Mouse (Mus musculus): ENCODE data around the gene Clec16a.

The Clec16a gene

GRCm38 (mm10) chr16:10783883-10784792, 239.0 kb downstream of the Clec16a start:
- no peak for DNase-seq (ENCODE audit: low read depth in 1 of 2, low spot score in 2 of 2)

- peak; percentile 70 to 87 for DNase-seq (ENCODE audit: low read depth in 1 of 2, low spot score in 2 of 2)
Measured at GRCm38 (mm10) chr16:10784793-10785370, 239.7 kb downstream of the Clec16a start.

GRCm38 (mm10) chr16:10785371-10786231, 240.5 kb downstream of the Clec16a start, which contains the start of gene Socs1:
Gene Socs1 (minus strand): TSS chr16:10785536.
- peak; percentile 55 to 77 for DNase-seq (ENCODE audit: low read depth in 1 of 2, low spot score in 2 of 2)

DNA sequence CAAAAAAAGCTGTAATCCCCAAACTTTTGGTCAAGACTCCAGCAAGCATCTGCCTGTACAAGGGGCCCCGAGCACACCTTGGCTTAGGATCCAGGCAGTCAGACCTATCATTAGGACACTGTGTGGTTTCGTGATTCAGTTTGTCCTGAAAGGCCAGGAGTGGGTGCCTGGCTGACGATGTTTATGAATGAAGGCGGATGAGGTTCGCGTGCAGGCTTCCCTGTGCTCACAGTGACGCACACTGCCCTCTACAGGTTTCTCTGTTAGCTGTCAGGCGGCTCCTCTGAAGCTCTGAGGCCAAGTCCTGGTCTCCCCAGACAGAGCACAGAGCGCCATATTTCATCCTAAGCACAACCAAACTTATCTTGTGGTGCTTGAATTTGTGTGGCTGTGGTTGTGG, 241.1 kb downstream of the Clec16a start:
- DNase-seq (ENCODE audit: low read depth in 1 of 2, low spot score in 2 of 2): peak; percentile 56 to 71

DNA sequence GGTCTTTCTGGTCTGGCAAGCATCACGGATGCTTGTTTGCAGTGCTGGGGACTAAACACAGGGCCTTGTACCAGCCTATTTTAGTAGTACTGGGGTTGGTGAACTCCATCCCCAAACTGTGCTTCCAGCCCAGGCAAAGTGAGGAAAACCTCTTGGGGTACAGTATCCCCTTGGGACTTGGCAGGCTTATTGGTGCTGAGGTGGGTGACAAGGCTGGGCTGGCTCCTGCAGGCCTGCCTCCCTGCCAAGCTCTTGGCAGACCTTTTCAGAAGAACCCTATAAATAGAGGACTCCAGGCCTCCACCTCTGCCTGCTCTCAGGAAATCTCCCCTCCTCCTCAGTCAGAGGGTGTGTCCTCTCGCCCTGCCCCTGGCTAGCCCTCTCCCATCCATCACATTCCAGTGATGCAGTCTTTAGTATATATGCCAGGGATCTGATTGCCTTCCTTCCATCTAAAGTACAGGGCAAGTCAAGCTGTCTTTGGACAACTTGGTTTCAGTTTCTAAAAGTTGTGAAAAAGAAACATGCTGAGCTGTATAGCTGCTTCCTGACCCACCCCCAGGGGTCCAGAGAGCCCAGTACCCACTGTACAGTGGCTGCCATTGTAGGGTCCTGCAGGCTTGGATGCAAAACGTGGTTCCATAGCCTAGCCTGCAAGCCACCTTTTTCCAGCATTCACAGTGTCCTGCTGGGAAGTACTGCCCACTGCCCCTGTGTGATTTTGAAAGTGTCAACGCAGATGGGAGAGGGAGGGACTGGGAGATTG, 241.8 kb downstream of the Clec16a start:
- DNase-seq (ENCODE audit: low read depth in 1 of 2, low spot score in 2 of 2): no peak

DNA sequence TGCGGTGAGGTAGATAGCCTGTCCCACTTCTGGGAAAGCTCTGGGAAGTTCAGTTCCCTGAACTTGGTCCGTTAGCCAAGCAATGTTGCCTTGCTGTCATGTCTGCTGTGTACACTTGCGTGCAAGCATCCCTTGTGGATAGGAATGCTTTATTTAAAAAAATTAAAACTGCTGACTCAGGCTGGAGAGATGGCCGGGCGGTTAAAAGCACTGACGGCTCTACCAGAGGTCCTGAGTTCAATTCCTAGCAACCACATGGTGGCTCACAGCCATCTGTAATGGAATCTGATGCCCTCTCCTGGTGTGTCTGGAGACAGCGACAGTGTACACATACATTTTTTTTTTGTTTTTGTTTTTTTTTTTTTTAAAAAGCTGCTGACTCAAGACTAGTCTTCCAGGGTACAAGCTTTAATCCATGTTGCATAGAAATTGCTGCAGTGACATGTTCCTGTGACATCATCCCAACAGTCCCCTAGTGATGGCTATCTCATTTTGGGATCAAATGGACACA, 242.5 kb downstream of the Clec16a start:
- DNase-seq (ENCODE audit: low read depth in 1 of 2, low spot score in 2 of 2): no peak

DNA sequence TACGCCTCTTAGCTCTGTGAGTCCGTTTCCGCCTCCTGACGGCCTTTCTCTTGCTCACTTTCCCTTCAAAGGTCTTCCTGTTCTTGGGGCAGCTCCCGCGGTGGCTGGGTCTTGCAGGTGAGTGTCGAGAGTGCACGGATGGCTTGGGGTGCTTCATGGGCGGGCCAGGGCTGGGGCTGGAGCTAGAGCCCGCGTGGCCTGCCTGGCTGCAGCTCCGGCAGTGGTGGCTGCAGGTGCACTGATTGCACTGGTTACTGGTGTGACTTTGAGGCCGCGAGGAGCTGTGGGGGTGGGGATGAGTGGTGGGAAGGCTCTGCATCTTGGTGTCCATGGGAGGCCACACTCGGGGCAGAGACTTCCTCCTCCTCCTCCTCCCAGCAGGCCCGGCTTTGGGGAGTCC, 243.1 kb downstream of the Clec16a start, which contains the start of gene Tnp2:
Gene Tnp2, minus strand, starts transcription at position 390 of the 400 bp plus-strand sequence.
- no peak for DNase-seq (ENCODE audit: low read depth in 1 of 2, low spot score in 2 of 2)

GRCm38 (mm10) chr16:10788866-10789265, 243.7 kb downstream of the Clec16a start:
- DNase-seq (ENCODE audit: low read depth in 1 of 2, low spot score in 2 of 2): no peak

GRCm38 (mm10) chr16:10790702-10791101, 245.6 kb downstream of the Clec16a start, which contains the start of gene Prm3:
Gene Prm3 (minus strand): TSS chr16:10790914.
- no peak for DNase-seq (ENCODE audit: low read depth in 1 of 2, low spot score in 2 of 2)

All from monocyte, adult 2 months (primary cell).